In the genomic region with DNA sequence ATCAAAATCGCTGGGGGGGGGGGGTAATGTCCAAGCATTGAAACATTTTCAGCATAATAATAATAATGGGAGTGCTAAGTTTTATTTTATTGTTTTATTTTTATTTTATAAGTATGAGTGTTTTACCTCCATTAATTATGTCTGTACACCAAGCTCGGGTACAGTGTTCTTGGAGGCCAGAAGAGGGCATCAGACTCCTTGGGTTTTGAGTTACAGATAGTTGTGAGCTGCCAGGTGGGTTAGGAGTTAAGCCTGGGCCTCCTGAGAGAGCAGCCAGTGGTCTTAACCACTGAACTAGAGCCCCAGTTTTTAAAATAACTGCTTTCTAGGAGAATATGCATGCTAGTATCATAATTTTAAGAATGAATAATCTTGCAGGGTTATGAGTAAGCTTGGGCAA, we compare ENCODE assay signal across 11 mouse cellular contexts. TPM values are rescaled to one million over a fixed set of nuclear protein-coding genes. Genes with fewer than 3 reads are reported as not detected.
A peak's percentile ranks its signal among the peaks of the same experiment; 100 is the strongest.
DNase-seq lines count a peak whose midpoint lies in the region; ATAC-seq lines count a peak whose summit lies in the region.
"Had no signal": no experiment of that assay in that cellular context is flagged by ENCODE, and none has a peak within 500 bp of the region (broad histone marks: within the 10 kb centered on the region; RNA-seq: fewer than 3 reads in every experiment).

No protein-coding gene starts in this region.

- no peak overlapping the region for H3K9ac ChIP-seq in midbrain, embryonic 14.5 days (replicated peaks; ENCODE audit: low read length)
- no peak overlapping the region for H3K9ac ChIP-seq in midbrain, embryonic 13.5 days (replicated peaks)
- H3K9ac ChIP-seq: hindbrain, embryonic 12.5 days; limb, embryonic 15.5 days; neural tube, embryonic 12.5 days had no signal

- H3K27me3 ChIP-seq in midbrain, embryonic 14.5 days (ENCODE audit: control insufficient read depth, insufficient read depth, low read length): no peaks in the 10 kb centered on the region
- no peaks in the 10 kb centered on the region for H3K27me3 ChIP-seq in midbrain, embryonic 13.5 days
- H3K27me3 ChIP-seq: hindbrain, embryonic 12.5 days; limb, embryonic 15.5 days; neural tube, embryonic 12.5 days had no signal

- 0 out of 2 replicates have a peak, but pooled peaks cover 4% of the 10 kb centered on the region for H3K4me1 ChIP-seq in midbrain, embryonic 14.5 days (ENCODE audit: control insufficient read depth, insufficient read depth, low read length)
- H3K4me1 ChIP-seq in midbrain, embryonic 13.5 days (replicated peaks): peaks cover 4% of the 10 kb centered on the region; the same call in 1 of the 2 replicates
- H3K4me1 ChIP-seq: hindbrain, embryonic 12.5 days; neural tube, embryonic 12.5 days had no signal

- no peak overlapping the region for H3K27ac ChIP-seq in midbrain, embryonic 14.5 days (replicated peaks; ENCODE audit: low read depth, low read length)
- H3K27ac ChIP-seq in midbrain, embryonic 13.5 days: no peak overlapping the region
- H3K27ac ChIP-seq: hindbrain, embryonic 12.5 days; limb, embryonic 15.5 days; neural tube, embryonic 12.5 days had no signal

- ATAC-seq in midbrain, embryonic 14.5 days (ENCODE audit: low FRiP score, low TSS enrichment): no peak
- ATAC-seq in midbrain, embryonic 13.5 days: no peak

- H3K9me3 ChIP-seq in midbrain, embryonic 14.5 days (ENCODE audit: control insufficient read depth, low read length): no peaks in the 10 kb centered on the region
- no peaks in the 10 kb centered on the region for H3K9me3 ChIP-seq in midbrain, embryonic 13.5 days
- H3K9me3 ChIP-seq: hindbrain, embryonic 12.5 days; limb, embryonic 15.5 days; neural tube, embryonic 12.5 days had no signal

- no peaks in the 10 kb centered on the region for H3K36me3 ChIP-seq in midbrain, embryonic 14.5 days (ENCODE audit: control insufficient read depth, insufficient read depth, low read length)
- no peaks in the 10 kb centered on the region for H3K36me3 ChIP-seq in midbrain, embryonic 13.5 days
- H3K36me3 ChIP-seq: hindbrain, embryonic 12.5 days; limb, embryonic 15.5 days; neural tube, embryonic 12.5 days had no signal

- no peak overlapping the region for H3K4me2 ChIP-seq in midbrain, embryonic 14.5 days (ENCODE audit: low read length)
- H3K4me2 ChIP-seq in midbrain, embryonic 13.5 days (replicated peaks): no peak overlapping the region
- H3K4me2 ChIP-seq: hindbrain, embryonic 12.5 days; limb, embryonic 15.5 days; neural tube, embryonic 12.5 days had no signal

- 26% methylated on average over 2 of the region's 2 CpGs for WGBS in midbrain, embryonic 14.5 days
- WGBS in midbrain, embryonic 13.5 days: 22% methylated on average over 2 of the region's 2 CpGs

- H3K4me3 ChIP-seq in midbrain, embryonic 14.5 days (replicated peaks; ENCODE audit: low read depth, low read length): no peak overlapping the region
- H3K4me3 ChIP-seq in midbrain, embryonic 13.5 days (replicated peaks): no peak overlapping the region
- H3K4me3 ChIP-seq: hindbrain, embryonic 12.5 days; limb, embryonic 15.5 days; neural tube, embryonic 12.5 days had no signal

- peak; percentile 18 for DNase-seq in heart, adult 11 months
- no peak for DNase-seq in heart, postnatal 4 days
- DNase-seq in midbrain, embryonic 14.5 days: peak; percentile 32
- DNase-seq in brain, adult 2 months (ENCODE audit: low read depth, low spot score): peak; percentile 48
- peak; percentile 73 for DNase-seq in thymus, postnatal 0 days (ENCODE audit: low spot score)
- no peak for DNase-seq in urinary bladder, adult 18-20 months (ENCODE audit: low spot score in 2 of 2)
- no peak for DNase-seq in right cerebral cortex, postnatal 4 days

RNA-seq across cellular contexts. Expression of gene Abraxas1, which starts 5.2 kb away (rescaled TPM):
- total RNA-seq in heart, postnatal 4 days (2021): 10 to 100 TPM; 17.5 to 22.1 TPM
- polyA plus RNA-seq in midbrain, embryonic 14.5 days (2014; fragmentation: Nextera tagmentation; extraction: Ambion mirVana): 11.1 and 16.0 TPM in 2 replicates
- 17.3 and 17.7 TPM in 2 replicates for polyA plus RNA-seq in midbrain, embryonic 13.5 days (2015; fragmentation: Nextera tagmentation; extraction: Ambion mirVana)
- polyA plus RNA-seq in thymus, postnatal 0 days (2015; fragmentation: Nextera tagmentation; extraction: Ambion mirVana): 33.5 and 40.3 TPM in 2 replicates

RNA-seq across cellular contexts. Expression of gene Gpat3, which starts 19.5 kb away (rescaled TPM):
- 10 to 100 TPM; 36.5 to 37.9 TPM for total RNA-seq in heart, postnatal 4 days (2021)
- polyA plus RNA-seq in midbrain, embryonic 14.5 days (2014; fragmentation: Nextera tagmentation; extraction: Ambion mirVana): 0.09 TPM in 1 of 2 replicates, not detected in the other
- polyA plus RNA-seq in midbrain, embryonic 13.5 days (2015; fragmentation: Nextera tagmentation; extraction: Ambion mirVana): 0.15 and 0.19 TPM in 2 replicates
- polyA plus RNA-seq in thymus, postnatal 0 days (2015; fragmentation: Nextera tagmentation; extraction: Ambion mirVana): 2.7 and 3.0 TPM in 2 replicates

RNA-seq across cellular contexts. Expression of gene Mrps18c, which starts 27.5 kb away (rescaled TPM):
- 10 to 100 TPM; 83.1 to 91.2 TPM for total RNA-seq in heart, postnatal 4 days (2021)
- 160 and 171 TPM in 2 replicates for polyA plus RNA-seq in midbrain, embryonic 14.5 days (2014; fragmentation: Nextera tagmentation; extraction: Ambion mirVana)
- polyA plus RNA-seq in midbrain, embryonic 13.5 days (2015; fragmentation: Nextera tagmentation; extraction: Ambion mirVana): 174 and 185 TPM in 2 replicates
- 265 and 268 TPM in 2 replicates for polyA plus RNA-seq in thymus, postnatal 0 days (2015; fragmentation: Nextera tagmentation; extraction: Ambion mirVana)

RNA-seq across cellular contexts. Expression of gene Helq, which starts 27.6 kb away (rescaled TPM):
- total RNA-seq in heart, postnatal 4 days (2021): 1 to 10 TPM; 6.8 to 8.1 TPM
- polyA plus RNA-seq in midbrain, embryonic 14.5 days (2014; fragmentation: Nextera tagmentation; extraction: Ambion mirVana): 23.9 and 25.4 TPM in 2 replicates
- polyA plus RNA-seq in midbrain, embryonic 13.5 days (2015; fragmentation: Nextera tagmentation; extraction: Ambion mirVana): 21.2 and 21.3 TPM in 2 replicates
- polyA plus RNA-seq in thymus, postnatal 0 days (2015; fragmentation: Nextera tagmentation; extraction: Ambion mirVana): 15.8 and 20.7 TPM in 2 replicates

Comparison
In these comparisons a context has a peak if more than half of its experiments do, and no peak if none do; other contexts are left out.
1. DNase-seq: peak in heart, adult 11 months (single experiment), midbrain, embryonic 14.5 days (single experiment), brain, adult 2 months (single experiment) and thymus, postnatal 0 days (single experiment); none in heart, postnatal 4 days (single experiment), urinary bladder, adult 18-20 months (0 of 2) and right cerebral cortex, postnatal 4 days (single experiment).